Mouse (Mus musculus): ENCODE results near the gene 5031439G07Rik.

DNA sequence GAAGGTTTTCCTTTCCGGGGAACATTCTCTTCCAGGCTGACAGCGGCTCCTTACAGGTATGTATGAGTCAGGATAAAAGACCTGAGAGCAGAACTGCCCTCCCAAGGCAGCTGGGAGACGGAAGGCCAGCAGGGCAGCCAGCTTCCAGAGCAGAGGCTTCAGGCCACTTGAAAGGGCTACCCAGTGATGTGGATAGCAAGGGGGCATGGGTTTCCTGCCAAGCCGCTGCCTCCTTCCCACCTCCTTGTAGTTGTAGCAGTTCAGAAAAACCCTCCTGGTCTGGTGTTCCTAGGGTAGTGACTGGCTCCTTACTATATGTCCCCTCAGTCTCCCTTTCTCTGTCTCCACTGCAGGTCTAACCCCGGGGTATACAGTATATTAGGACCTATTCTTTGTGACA, 44.0 kb downstream of the 5031439G07Rik start:
- TF ChIP-seq CTCF (IDR thresholded peaks at IDR 0.05; ENCODE audit: low read depth, low read length) (no peak), POLR2A (IDR thresholded peaks at IDR 0.05; ENCODE audit: insufficient read depth, low read length) (no peak)

Measured in ES-Bruce4 (cell line).